Mouse (Mus musculus) liver, adult (tissue): ENCODE measurements around the gene Ep300.

Experiments used
- GATA4 ChIP-seq: IDR thresholded peaks from 2 replicates; pipeline ENCODE4 v1.6.1; 2014; ENCODE audit warnings: mild to moderate bottlenecking, low read length; ENCODE audit not compliant: insufficient replicate concordance

Ep300 gene

DNA sequence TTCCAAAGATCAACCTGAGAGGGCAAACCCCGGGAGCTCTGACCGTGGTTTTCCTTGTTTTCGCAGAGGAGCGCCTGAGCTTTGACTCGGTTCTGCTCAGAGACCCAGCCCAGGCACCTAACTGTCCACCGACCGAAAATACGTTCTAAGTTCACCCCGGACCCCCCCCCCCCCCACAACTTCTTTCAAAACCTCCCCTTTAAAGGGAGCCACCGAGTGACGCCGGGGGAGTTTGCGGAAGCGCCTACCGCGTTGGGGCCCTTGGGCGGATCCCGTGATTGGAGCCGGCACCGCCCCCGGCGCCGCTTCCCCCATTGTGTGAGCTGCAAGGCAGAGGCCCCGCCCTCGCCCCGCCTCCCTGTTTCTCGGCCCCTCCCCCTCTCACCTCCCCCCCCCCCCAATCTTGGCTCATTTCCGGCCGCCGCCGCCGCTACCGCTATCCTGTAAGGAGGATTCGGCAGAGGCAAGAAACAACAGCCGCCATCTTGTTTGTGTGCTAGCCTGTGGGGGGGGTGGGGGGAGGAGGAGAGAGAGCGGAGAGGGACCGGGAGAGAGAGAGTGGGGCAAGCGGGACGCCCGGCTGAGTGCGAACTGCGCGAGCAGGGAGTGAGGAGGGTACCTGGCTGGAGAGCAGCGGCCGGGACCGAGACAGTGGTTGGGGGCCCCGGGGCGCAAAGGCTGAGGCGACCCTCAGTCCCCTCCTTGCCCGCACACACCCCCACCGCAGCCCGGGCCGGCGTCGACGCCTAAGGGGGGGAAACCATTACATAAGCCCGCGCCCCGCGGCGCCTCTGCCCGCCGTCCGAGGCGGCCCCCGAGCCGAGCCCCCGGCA lies at the start of gene Ep300:
Gene Ep300 (plus strand): TSS at position 439 of the 833 bp plus-strand sequence.
- peak; percentile 5; the same call in 1 of the 2 replicates for TF ChIP-seq GATA4

- no peak for TF ChIP-seq GATA4
These were observed 49.2 kb upstream of the Ep300 start for GRCm38 (mm10) chr15:81535881-81536351.

- no peak for TF ChIP-seq GATA4
These were observed 47.0 kb upstream of the Ep300 start for GRCm38 (mm10) chr15:81538149-81538548.

- no peak for TF ChIP-seq GATA4
These were observed 45.6 kb upstream of the Ep300 start for GRCm38 (mm10) chr15:81539560-81539959.

- no peak for TF ChIP-seq GATA4
These were observed 40.2 kb upstream of the Ep300 start for GRCm38 (mm10) chr15:81544916-81545315.

- TF ChIP-seq GATA4: no peak
These were observed 39.6 kb upstream of the Ep300 start for GRCm38 (mm10) chr15:81545387-81546176.

- no peak for TF ChIP-seq GATA4
These were observed 31.7 kb upstream of the Ep300 start for GRCm38 (mm10) chr15:81553455-81553854.

DNA sequence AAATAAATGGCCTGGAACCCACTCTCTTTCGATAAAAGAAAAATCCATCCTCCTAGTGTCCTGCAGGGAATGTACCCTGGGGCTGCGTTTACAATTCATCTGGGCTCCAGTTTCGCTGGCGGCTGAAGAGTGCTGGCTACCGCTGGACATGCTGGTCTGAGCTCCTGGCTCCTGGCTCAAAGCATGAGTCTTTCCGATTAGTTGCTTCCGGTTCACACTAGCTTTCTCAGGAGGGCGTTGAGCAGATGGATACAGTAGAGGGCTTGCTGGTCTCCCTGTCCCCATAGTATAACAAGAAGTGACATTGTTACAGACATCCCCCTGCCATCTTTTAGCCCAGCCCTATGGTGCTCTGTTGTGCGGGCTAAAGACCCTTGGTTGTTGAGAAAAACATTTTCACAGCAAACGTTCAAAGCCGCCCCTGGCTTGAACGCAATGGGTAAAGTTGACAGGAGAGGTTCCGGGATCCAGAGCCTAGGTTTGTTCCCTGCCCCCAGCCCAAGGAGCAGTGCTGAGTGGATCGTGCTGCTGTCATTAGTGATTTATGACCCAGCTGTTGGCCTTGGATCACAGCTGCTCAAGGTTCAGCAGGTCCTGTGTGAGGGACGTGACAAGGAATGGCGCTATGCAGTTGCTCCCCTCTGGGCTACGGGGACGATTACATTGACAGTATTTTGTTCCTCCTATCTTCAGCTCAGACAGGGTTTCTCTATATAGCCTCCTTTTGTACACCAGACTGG lies 30.4 kb upstream of the Ep300 start:
- no peak for TF ChIP-seq GATA4

DNA sequence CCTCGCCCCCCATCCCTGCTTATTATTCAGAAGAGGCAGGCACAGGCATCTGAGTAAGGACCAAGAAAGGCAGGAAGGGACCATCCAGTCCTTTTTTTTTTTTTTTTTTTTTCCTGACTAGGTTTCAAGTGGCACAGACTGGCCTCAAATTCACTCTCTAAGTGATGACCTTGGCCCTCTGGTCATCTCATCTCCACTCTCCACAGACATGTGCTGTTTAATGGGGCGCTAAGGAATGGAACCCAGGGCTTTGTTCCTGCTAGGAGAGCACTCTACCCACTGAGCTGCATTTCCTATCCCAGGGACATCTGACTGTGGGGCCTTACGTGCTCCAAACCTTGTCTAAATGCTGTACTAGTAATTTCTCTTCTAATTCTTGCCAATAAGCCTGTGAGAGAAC lies 29.2 kb upstream of the Ep300 start:
- no peak for TF ChIP-seq GATA4

DNA sequence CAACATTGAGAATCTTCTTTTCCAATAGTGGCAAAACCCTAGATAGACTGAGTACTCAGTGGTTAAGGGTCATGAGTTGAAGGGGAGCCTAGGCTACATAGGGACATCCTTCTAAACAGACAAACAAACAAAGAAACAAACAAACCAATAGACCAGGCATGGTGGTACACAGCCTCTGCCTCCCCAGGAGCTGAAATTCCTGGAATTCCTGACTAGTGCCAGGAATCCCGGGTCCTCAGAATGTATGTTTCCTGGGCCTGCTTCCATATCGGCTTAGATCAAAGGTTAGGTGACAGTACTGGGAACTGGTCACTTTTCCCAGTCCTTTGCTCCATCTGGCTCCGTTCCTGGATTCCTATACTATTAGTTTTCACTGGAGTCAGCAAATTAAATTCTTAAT lies 23.6 kb upstream of the Ep300 start:
- TF ChIP-seq GATA4: no peak

GRCm38 (mm10) chr15:81561996-81562395 lies 23.2 kb upstream of the Ep300 start:
- no peak for TF ChIP-seq GATA4

DNA sequence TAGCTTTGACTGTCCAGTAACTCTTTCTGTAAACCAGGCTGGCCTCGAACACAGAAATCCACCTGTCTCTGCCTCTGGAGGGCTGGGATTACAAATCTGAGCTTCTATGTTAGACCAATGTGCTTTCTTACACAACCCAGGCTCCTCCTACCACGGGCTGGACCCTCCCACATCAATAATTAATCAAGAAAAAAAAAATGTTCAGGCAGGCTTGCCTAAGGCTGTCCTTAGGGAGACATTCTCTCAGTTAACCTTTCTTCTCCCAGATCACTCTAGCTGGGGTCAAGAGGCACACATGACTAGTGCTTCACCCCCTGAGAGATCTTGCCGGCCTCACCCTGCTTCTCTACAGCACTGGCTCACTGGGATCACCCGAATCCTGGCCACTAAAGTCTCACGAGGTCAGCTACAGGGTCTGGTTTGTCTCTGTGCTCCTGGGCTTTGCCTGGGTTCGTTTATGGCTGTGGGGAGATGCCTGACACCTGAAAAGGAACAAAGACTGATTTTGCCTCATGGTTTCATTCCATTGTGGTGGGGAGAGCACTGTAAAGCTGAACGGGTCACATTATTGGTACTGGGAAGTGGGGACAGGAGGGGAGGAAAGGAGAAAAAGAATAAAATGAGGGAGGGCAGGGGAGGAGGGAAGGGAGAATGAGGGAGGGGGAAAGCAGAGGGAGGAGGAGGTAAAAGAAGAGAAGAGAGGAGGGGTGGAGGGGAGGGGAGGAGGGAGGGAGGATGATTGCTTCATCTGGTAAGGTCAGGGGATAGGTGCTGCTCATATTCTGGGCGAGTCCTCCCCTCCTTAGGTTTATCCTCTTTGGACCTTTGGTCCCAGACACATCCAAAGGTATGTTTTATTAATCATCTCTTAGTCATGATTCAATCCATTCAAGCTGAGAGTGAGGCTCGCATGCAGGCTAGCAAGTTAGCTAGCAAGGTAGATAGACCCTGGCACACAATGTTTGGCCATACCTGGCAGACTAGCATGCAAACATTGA lies 22.4 kb upstream of the Ep300 start:
- TF ChIP-seq GATA4: no peak

DNA sequence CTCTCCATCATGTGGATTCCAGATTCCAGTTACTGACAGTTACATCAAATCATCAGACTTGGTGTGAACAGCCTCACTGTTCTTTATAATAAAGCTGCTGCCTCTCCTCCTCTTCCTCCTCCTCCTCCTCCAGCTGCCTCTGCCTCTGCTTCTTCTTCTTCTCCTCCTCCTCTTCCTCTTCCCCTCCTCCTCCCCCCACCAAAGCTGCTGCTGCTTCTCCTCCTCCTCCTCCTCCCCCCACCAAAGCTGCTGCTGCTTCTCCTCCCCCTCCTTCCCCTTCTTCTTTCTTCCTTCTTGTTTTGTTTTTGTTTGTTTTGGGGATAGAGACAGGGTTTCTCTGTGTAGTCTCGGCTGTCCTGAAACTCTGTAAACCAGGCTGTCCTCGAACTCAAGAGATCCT lies 17.1 kb upstream of the Ep300 start:
- TF ChIP-seq GATA4: no peak

GRCm38 (mm10) chr15:81568592-81568991 lies 16.6 kb upstream of the Ep300 start:
- no peak for TF ChIP-seq GATA4
